Mouse (Mus musculus): ENCODE results near the gene Aatf.

The Aatf gene

GRCm38 (mm10) chr11:84521751-84522299 is 8.5 kb upstream of the Aatf start:
- DNase-seq (ENCODE audit: extremely low spot score), result no peak

- no peak for DNase-seq (ENCODE audit: extremely low spot score)
Measured at GRCm38 (mm10) chr11:84521071-84521390, 7.7 kb upstream of the Aatf start.

GRCm38 (mm10) chr11:84520269-84521070 is 7.1 kb upstream of the Aatf start:
- no peak for DNase-seq (ENCODE audit: extremely low spot score)

GRCm38 (mm10) chr11:84519576-84520268 is 6.4 kb upstream of the Aatf start:
- no peak for DNase-seq (ENCODE audit: extremely low spot score)

- no peak for DNase-seq (ENCODE audit: extremely low spot score)
Measured at GRCm38 (mm10) chr11:84519036-84519435, 5.7 kb upstream of the Aatf start.

GRCm38 (mm10) chr11:84518261-84518660 is 4.9 kb upstream of the Aatf start:
- no peak for DNase-seq (ENCODE audit: extremely low spot score)

GRCm38 (mm10) chr11:84517431-84517830 is 4.1 kb upstream of the Aatf start:
- DNase-seq (ENCODE audit: extremely low spot score), result no peak

GRCm38 (mm10) chr11:84516501-84517240 is 3.3 kb upstream of the Aatf start:
- DNase-seq (ENCODE audit: extremely low spot score), result no peak

GRCm38 (mm10) chr11:84512031-84512430 is 1.3 kb downstream of the Aatf start:
- no peak for DNase-seq (ENCODE audit: extremely low spot score)

GRCm38 (mm10) chr11:84504296-84504695 is 9.0 kb downstream of the Aatf start:
- no peak for DNase-seq (ENCODE audit: extremely low spot score)

- peak; percentile 6 for DNase-seq (ENCODE audit: extremely low spot score)
Measured at GRCm38 (mm10) chr11:84497944-84498343, 15.4 kb downstream of the Aatf start.

GRCm38 (mm10) chr11:84496901-84497300 is 16.4 kb downstream of the Aatf start:
- DNase-seq (ENCODE audit: extremely low spot score), result no peak

GRCm38 (mm10) chr11:84495774-84496173 is 17.5 kb downstream of the Aatf start:
- DNase-seq (ENCODE audit: extremely low spot score), result no peak

GRCm38 (mm10) chr11:84481661-84482060 is 31.7 kb downstream of the Aatf start:
- no peak for DNase-seq (ENCODE audit: extremely low spot score)

GRCm38 (mm10) chr11:84480451-84480850 is 32.9 kb downstream of the Aatf start:
- no peak for DNase-seq (ENCODE audit: extremely low spot score)

GRCm38 (mm10) chr11:84476641-84477040 is 36.7 kb downstream of the Aatf start:
- no peak for DNase-seq (ENCODE audit: extremely low spot score)

GRCm38 (mm10) chr11:84475991-84476390 is 37.3 kb downstream of the Aatf start:
- no peak for DNase-seq (ENCODE audit: extremely low spot score)

- no peak for DNase-seq (ENCODE audit: extremely low spot score)
Measured at GRCm38 (mm10) chr11:84473093-84473667, 40.1 kb downstream of the Aatf start.

- no peak for DNase-seq (ENCODE audit: extremely low spot score)
Measured at GRCm38 (mm10) chr11:84464571-84464970, 48.8 kb downstream of the Aatf start.

- DNase-seq (ENCODE audit: extremely low spot score), result no peak
Measured at GRCm38 (mm10) chr11:84453901-84454300, 59.4 kb downstream of the Aatf start.

- DNase-seq (ENCODE audit: extremely low spot score), result no peak
Measured at GRCm38 (mm10) chr11:84442554-84443331, 70.6 kb downstream of the Aatf start.

All from embryo, embryonic 9.5 days (tissue).